Mouse (Mus musculus) layer of hippocampus, adult 9-11 months (tissue): Measurements from ENCODE around the gene Cplx3.

Source experiments
- DNase-seq: peaks from one replicate; pipeline ENCODE4 v3.0.0; 2022

Cplx3 gene

DNA sequence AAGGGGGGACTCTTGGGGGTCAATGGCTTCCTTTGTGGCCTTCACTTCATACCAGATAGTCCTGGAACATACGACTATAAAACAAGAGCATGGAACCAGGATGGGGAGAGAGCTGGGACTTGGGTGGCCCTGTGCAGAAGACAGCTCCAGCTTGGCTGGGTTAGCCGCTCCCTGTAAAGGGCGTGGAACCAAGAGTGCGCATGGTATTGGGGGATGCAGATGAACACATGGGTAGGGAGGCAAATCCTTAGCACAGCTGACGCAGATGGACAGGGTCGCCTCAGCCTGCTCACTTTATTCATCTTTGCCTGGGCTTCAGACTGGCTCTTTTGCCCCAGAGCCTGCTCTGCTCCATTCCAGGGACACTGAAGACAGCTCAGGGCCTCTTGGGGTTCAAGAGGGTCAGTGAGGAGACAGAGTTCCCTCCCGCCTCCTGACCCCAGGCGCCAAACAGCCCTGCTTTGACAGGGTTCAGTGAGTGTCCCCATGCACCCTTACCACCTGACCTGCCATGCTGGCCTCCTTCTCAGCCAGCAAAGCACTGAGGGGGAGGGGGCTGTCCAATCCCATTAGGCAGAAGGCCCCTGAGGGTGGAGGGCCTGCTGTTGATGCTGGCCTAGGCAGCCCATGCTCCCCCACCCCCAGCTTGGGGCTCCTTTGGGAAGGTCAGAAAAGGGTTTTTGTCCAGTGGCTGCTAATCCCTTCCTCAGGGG, 7.1 kb downstream of the Cplx3 start:
- no peak for DNase-seq

GRCm38 (mm10) chr9:57597929-57598382, 8.1 kb downstream of the Cplx3 start:
- DNase-seq, result no peak

GRCm38 (mm10) chr9:57597265-57597664, 8.8 kb downstream of the Cplx3 start:
- no peak for DNase-seq

DNA sequence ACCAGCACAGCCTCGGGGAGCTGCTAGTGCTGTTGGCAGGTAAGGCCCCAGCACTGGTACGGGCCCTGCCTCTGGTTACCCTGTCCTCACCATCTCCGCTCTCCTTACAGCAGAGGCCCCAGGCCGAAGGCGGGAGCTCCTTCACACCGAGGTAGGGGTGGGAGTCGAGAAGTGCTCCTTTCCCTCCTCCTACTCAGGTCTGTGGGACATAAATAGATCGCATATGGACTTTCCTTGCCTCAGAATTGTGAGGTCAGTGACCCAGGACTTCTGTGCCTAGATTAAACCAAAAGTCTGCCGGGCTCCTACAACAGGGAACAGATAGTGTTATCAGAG, 11.9 kb downstream of the Cplx3 start:
- DNase-seq, result no peak

GRCm38 (mm10) chr9:57593454-57594173, 12.5 kb downstream of the Cplx3 start:
- no peak for DNase-seq

DNA sequence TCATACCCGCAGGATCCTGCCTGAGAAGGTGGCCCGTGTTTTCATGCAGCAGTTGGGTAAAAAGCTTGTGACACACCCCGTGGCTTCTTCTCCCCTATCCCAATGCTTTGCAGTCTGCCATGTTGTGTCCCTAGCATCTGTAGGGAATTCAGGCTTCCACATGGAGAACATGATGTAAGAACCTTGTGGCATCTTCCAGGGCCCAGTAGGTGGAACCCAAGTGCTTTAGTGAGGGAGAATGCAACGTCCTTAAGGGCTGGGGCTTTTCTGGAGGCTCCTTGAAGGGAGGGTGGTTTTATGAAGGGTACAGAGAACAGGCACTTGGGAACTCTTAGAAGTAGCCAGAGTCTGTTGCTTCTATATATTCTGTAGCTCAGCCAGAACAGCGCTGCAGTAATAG, 15.4 kb downstream of the Cplx3 start:
- no peak for DNase-seq

GRCm38 (mm10) chr9:57589224-57590126, 16.6 kb downstream of the Cplx3 start, which contains the start of gene Ulk3:
Ulk3 (plus strand) TSS chr9:57589452.
- peak; percentile 71 for DNase-seq

DNA sequence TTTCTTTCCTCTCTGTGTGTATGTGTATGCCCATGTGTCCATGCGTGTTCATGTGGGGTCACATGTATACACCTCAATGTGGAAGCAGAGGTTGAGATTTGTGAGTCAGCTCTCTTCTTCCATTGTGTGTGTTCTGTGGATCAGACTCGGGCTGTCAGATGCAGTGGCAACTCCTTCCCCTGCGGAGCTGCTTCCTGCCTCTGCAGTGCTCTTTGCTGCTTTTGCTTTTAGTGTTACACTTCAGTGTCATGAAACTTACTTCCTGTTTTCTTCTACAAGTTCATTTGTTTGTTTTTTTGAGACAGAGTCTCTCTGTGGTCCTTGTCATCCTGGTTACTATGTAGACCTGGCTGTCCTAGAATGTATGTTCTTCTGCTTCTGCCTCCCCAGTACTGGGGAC, 21.1 kb downstream of the Cplx3 start:
- DNase-seq, result no peak

DNA sequence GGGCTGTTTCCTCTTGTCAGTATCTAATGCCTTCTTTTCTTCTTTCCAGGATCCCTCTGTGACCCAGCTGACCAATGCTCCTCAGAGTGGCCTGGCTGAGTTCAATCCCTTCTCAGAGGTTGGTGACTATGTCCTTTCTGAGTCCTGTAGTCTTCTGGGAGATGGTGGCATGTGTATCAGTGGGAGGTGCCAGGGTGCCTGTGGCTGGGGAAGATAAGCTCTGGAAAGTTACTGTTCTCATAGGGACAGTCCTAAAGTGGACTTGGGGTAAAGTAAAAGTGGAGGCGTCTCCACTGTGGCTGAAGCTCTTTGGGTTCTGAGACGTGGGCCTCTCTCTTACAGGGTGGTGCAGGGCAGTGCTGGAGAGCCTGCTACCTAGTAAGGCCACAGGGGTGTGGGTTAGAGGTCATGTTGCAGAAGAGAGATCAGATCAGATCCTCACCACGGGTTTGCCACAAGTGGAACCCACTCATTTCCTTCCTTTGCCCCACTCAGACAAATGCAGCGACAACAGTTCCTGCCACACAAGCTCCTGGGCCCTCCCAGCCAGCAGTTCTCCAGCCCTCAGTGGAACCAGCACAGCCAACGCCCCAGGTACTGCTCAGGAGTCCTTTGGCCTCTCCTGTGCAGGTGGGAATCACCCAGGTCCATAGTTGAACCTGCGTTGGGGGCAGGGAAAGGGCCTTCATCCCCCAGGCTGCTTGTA, 28.8 kb downstream of the Cplx3 start:
- DNase-seq, result no peak

DNA sequence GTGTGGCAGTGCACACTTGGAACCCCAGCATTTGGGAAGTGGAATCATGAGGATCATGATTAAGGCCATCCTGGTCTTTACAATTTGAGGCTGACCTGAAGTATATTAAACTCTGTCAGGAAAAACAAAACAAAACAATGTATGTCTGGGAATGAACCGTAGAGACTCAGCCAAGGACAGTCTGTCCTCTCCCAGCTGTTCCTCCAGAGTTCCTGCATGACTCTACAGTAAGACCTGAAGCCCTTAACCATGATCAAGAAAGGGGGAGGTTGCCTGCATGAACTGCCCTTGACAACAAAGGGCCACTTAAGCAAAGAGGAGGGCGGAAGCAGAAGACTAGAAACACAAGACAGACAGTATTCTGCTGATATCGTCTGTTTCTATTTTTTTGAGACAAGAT, 30.5 kb downstream of the Cplx3 start:
- DNase-seq, result no peak

DNA sequence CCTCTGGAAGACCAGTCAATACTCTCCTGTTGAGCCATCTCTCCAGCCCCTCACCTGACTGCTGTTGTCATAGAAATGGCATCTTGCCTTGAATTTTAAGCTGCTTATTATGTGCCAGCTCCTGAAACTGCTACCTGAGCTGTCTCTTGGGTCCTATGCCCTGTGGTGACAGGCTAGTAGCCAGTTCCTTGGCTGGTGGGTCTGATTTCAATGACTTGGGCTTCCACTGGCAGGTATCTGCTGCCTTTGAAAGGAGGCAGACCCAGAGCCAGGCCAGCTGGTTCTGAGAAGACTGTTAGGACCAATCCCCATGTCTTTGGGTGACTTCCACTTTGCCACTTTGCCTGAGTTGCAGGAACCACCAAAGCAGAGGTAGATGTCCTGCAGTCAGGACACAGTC, 31.7 kb downstream of the Cplx3 start:
- DNase-seq, result no peak

- no peak for DNase-seq
Observed at GRCm38 (mm10) chr9:57568500-57568899, 37.6 kb downstream of the Cplx3 start.

- DNase-seq, result no peak
Observed at GRCm38 (mm10) chr9:57566846-57567245, 39.2 kb downstream of the Cplx3 start.

GRCm38 (mm10) chr9:57565741-57566221, 40.3 kb downstream of the Cplx3 start:
- peak; percentile 82 for DNase-seq

- DNase-seq, result no peak
Observed at GRCm38 (mm10) chr9:57564609-57565008, 41.5 kb downstream of the Cplx3 start.

DNA sequence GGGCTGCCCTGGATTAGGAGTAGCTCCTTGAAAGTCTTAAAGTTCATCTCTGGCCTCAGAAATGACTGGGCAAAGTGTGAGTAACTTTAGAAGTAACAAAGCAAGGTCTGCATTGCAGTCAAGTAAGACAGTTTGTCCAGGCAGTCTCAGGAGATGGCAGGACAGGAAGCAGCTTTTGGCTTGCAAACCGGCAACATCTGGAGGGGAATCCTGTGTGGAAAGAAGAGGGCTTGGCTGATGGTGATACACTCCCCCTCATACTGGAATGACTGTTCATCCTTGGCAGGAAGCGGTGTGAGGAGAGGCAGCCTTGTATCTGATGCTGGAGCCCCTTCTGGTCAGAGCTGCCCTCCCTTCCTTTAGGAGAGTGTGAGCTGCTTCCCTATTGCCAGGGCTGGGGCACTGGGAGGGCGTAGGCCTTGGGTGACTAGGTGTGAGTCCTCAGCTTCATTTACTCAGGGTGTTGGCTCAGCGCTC, 43.1 kb downstream of the Cplx3 start:
- DNase-seq, result no peak

GRCm38 (mm10) chr9:57561711-57562099, 44.4 kb downstream of the Cplx3 start:
- no peak for DNase-seq

GRCm38 (mm10) chr9:57560861-57561710, 45.0 kb downstream of the Cplx3 start, which contains the start of gene Scamp2:
Scamp2 (plus strand) TSS chr9:57560943.
- peak; percentile 94 for DNase-seq

- no peak for DNase-seq
Observed at GRCm38 (mm10) chr9:57560263-57560662, 45.8 kb downstream of the Cplx3 start.

DNA sequence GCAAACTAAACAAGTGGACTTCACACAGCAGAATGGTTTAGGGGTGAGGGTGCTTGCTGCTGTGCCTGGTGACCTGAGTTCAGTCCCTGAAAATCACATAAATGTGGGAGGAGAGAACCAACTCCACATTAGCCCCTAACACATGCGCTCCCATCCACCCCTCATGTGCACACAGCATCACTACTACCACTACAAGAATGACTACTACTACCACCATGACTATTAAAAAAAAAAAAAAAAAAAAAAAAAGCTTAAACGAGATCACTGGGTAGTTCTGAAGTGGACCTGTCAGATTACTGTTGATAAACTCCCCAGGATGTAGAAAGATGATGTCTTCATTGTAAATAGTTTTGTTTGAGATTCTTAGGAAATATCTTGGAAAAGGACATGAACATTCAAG, 46.5 kb downstream of the Cplx3 start:
- DNase-seq, result no peak

DNA sequence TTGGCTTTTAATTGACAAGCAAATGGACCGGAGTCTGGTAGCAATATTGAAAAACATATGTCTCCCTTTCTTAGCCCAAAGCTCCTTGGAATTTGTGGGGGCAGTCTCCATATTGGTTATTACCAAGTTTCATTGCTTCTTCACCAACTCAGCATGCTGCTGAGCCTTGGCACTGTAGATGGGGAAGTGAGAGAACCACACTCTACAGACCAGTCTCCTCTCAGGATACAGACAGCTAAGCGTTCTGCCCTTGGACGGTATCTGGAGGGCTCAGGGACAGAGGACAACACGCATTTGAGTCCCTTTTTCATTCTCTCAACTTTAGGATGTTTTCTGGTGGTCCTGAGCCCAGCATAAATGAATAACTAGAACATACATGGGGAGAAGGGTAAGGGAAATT, 47.5 kb downstream of the Cplx3 start:
- DNase-seq, result no peak
